Mouse (Mus musculus) C2C12 (cell line): ENCODE results near the gene Cpne4. TPM values are rescaled to one million over a fixed set of nuclear protein-coding genes. Genes with fewer than 3 reads are reported as not detected.

Experiments
- H3K27me3 ChIP-seq: one replicate; pipeline ENCODE4 v1.6.1; 2011; ENCODE audit not compliant: control insufficient read depth, insufficient read depth, insufficient read length
- H3K36me3 ChIP-seq: one replicate; pipeline ENCODE4 v1.6.1; 2011; ENCODE audit not compliant: control insufficient read depth, insufficient read depth
- H3K4me3 ChIP-seq: one replicate; pipeline ENCODE4 v1.5.1; 2011; ENCODE audit warnings: mild to moderate bottlenecking, control low read depth; ENCODE audit not compliant: poor library complexity, insufficient read depth, severe bottlenecking
- H3K79me2 ChIP-seq: one replicate; pipeline ENCODE4 v1.6.1; 2011; ENCODE audit not compliant: control insufficient read depth, insufficient read depth
- H3K79me3 ChIP-seq: one replicate; pipeline ENCODE4 v1.6.1; 2011; ENCODE audit warnings: low read depth, control low read depth
- H3ac ChIP-seq: one replicate; pipeline ENCODE3; 2011; ENCODE audit warnings: low read depth; ENCODE audit not compliant: control insufficient read depth, insufficient read length
- CEBPB ChIP-seq: IDR thresholded peaks from one replicate; pipeline ENCODE4 v1.6.1; 2011; ENCODE audit warnings: low read depth, mild to moderate bottlenecking, control low read depth, moderate library complexity
- CTCF ChIP-seq: IDR thresholded peaks from one replicate; pipeline ENCODE4 v1.5.1; 2011; ENCODE audit not compliant: control insufficient read depth, insufficient read depth, insufficient read length
- FOSL1 ChIP-seq: IDR thresholded peaks from one replicate; pipeline ENCODE4 v1.8.0; 2011; ENCODE audit warnings: mild to moderate bottlenecking, low read length; ENCODE audit not compliant: poor library complexity, insufficient read depth, severe bottlenecking
- MAX ChIP-seq: IDR thresholded peaks from one replicate; pipeline ENCODE4 v1.6.1; 2011; ENCODE audit warnings: mild to moderate bottlenecking, control low read depth
- MYOD1 ChIP-seq: IDR thresholded peaks from one replicate; pipeline ENCODE4 v1.6.1; 2011; ENCODE audit warnings: low read depth; ENCODE audit not compliant: control insufficient read depth, insufficient read length
- MYOG ChIP-seq: IDR thresholded peaks from one replicate; pipeline ENCODE4 v1.6.1; 2011; ENCODE audit not compliant: control insufficient read depth, insufficient read length; ENCODE audit errors: extremely low read depth
- USF1 ChIP-seq: IDR thresholded peaks from one replicate; pipeline ENCODE4 v1.6.1; 2011; ENCODE audit warnings: low read depth, mild to moderate bottlenecking, control low read depth, moderate library complexity
- long read RNA-seq, 2 experiments: library from polyadenylated mRNA; unstranded; transcript quantifications; one replicate each; pipeline ENCODE4 v2.0.0; 2019 to 2020
- polyA plus RNA-seq: library from polyadenylated mRNA; unstranded; fragments of >200 nt; fragmentation: generic; extraction: Trizol; gene quantifications from one replicate; pipeline ENCODE4 v1.2.1, GENCODE M21; 2012; ENCODE audit warnings: missing spikeins

Cpne4 gene
- polyA plus RNA-seq: not detected
- long read RNA-seq, experiment 1: 0 reads
- long read RNA-seq, experiment 2: 0 reads

DNA sequence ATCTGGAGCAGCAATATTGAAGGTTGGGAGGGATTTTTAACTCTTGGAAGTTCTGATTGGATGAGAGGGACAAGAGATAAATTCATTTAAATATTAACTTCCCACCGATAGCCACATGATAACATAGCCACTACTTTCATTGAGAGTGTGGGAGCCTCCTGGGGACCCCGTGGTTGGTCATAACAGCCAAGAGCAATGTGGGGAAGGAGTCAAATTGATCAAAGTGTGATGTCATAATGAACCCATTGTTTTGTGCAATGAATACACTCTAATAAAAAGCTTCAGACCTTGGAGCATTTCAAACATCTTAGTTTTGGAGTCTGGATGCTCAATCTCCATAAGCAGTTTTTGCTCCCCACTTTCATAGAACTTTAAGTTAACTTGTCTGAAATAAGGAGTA lies at the start of gene Cpne4:
Cpne4 (plus strand) TSS at position 301 of the 400 bp plus-strand sequence.
- no peak within 1 kb of the TSS for H3ac ChIP-seq
- H3K79me3 ChIP-seq: no peaks in the 10 kb centered on the region
- H3K79me2 ChIP-seq: no peaks in the 10 kb centered on the region
- no peak for TF ChIP-seq USF1
- H3K36me3 ChIP-seq: no peaks in the 10 kb centered on the region
- H3K4me3 ChIP-seq: no peak within 1 kb of the TSS
- H3K27me3 ChIP-seq: no peaks in the 10 kb centered on the region

DNA sequence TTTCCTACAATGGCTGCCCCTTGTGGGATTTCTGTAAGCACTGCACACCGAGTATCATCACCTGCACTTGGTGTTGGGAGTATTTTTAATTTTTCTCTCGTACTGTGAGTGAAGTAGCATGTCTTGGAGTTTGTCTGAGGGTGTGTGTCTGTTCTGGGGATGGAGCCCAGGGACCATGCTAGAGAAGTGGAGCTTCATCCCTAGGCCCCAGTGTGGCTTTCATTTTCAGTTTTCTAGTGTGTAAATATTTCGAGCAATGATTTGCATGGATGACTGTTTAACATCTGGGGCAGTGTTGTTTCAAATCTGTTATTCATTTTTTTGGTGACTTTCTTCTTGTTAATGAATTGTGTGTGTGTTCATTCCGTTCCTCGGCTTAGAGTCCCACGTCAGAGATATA lies 31.9 kb upstream of the Cpne4 start:
- no peak for TF ChIP-seq MYOD1
- no peak for TF ChIP-seq USF1
- no peak for TF ChIP-seq CEBPB
- no peak for TF ChIP-seq CTCF
- no peak for TF ChIP-seq FOSL1
- TF ChIP-seq MYOG: no peak
- no peak for TF ChIP-seq MAX
- Histone ChIP-seq H3K27me3 (no peaks in the 10 kb centered on the region), H3K79me3 (no peaks in the 10 kb centered on the region), H3K79me2 (no peaks in the 10 kb centered on the region), H3ac (no peak overlapping the region), H3K36me3 (no peaks in the 10 kb centered on the region), H3K4me3 (no peak overlapping the region)

DNA sequence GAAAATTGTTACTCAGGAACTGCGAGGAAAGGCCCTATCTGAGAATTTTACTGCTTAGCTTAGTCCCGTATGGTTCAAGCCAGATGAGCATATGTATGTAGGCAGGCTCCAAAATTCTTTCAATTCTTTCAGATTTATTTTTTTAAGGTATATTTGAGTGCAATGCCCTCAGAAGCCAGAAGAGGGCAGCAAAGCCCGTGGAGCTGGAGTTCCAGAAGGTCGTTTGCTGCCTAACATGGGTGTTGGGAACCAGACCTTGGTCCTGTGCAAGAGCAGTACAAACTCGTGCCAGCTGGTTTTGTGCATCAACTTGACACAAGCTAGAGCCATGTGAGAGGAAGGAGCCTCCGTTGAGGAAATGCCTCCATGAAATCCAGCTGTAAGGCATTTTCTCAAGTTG lies 11.6 kb upstream of the Cpne4 start:
- no peaks in the 10 kb centered on the region for H3K27me3 ChIP-seq
- H3K79me3 ChIP-seq: no peaks in the 10 kb centered on the region
- H3ac ChIP-seq: no peak overlapping the region
- H3K79me2 ChIP-seq: no peaks in the 10 kb centered on the region
- TF ChIP-seq USF1 (no peak), MYOD1 (no peak), CTCF (no peak), FOSL1 (no peak), MYOG (no peak), CEBPB (no peak), MAX (no peak)
- H3K4me3 ChIP-seq: no peak overlapping the region
- no peaks in the 10 kb centered on the region for H3K36me3 ChIP-seq

DNA sequence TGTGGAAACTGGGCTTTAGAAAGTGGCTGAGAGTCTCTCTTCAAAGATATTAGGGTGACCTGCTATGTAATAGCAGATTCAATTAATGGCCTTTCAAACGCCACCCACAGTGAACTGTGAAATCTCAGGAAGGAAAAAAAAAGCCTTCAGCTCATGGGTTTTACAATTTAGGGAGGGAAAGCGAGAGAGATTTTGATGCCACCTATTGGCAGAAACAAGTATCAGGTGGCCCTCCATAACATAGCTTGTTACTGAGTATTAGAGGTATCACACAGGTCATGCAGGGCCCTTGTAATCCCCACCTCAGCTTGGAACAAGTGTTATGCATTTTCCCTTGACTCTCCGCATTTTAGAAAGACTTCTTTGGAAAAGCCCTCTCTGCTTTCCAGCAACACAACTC lies 18.7 kb downstream of the Cpne4 start:
- TF ChIP-seq MYOG (no peak), CTCF (no peak), USF1 (no peak), CEBPB (no peak), MYOD1 (no peak), MAX (no peak), FOSL1 (no peak)
- no peaks in the 10 kb centered on the region for H3K27me3 ChIP-seq
- no peak overlapping the region for H3K4me3 ChIP-seq
- no peak overlapping the region for H3ac ChIP-seq
- H3K36me3 ChIP-seq: no peaks in the 10 kb centered on the region
- H3K79me3 ChIP-seq: no peaks in the 10 kb centered on the region
- no peaks in the 10 kb centered on the region for H3K79me2 ChIP-seq

DNA sequence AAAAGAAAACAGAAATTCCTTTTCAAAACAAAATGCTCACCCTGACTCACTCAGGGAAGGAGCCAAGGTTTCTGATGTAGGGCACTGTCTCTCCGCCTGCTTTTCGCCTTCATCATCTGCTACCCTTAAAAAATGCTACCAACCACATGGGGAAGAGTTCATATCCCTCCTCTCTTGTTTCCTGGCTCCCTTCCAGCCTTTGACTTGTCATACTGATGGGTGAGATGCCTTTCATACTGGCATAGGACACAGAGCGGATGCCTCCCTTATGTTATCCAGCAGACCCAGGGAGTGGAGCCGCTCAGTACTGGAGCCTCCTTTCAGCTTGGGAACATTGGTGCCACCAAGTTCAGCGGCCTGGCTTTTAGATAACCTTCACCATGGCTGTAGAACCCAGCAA lies 19.4 kb downstream of the Cpne4 start:
- no peak overlapping the region for H3K4me3 ChIP-seq
- H3K27me3 ChIP-seq: no peaks in the 10 kb centered on the region
- H3K79me3 ChIP-seq: no peaks in the 10 kb centered on the region
- no peak overlapping the region for H3ac ChIP-seq
- TF ChIP-seq MYOG: no peak
- no peak for TF ChIP-seq CTCF
- no peak for TF ChIP-seq MYOD1
- TF ChIP-seq FOSL1: no peak
- no peak for TF ChIP-seq MAX
- no peak for TF ChIP-seq CEBPB
- TF ChIP-seq USF1: no peak
- no peaks in the 10 kb centered on the region for H3K36me3 ChIP-seq
- no peaks in the 10 kb centered on the region for H3K79me2 ChIP-seq

DNA sequence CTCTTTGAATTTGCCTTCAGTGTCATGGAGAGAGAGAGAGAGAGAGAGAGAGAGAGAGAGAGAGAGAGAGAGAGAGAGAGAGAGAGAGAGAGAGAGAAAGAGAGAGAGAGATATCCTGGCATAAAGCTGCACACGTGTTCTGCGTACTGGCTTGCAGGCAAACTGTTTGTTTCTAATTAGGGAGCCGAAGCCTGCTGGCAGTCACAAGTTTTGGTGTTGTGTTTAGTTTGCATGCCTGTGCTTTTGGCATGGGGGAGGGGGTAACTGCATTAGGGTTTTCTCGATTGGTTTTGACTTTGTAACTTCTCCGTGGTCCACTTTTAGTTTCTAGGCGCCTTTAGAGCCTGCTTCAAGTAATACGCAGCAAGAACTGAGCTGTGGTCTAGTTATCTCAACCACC lies 20.0 kb downstream of the Cpne4 start:
- no peak overlapping the region for H3K4me3 ChIP-seq
- no peaks in the 10 kb centered on the region for H3K79me3 ChIP-seq
- no peaks in the 10 kb centered on the region for H3K36me3 ChIP-seq
- no peaks in the 10 kb centered on the region for H3K79me2 ChIP-seq
- no peaks in the 10 kb centered on the region for H3K27me3 ChIP-seq
- H3ac ChIP-seq: no peak overlapping the region
- TF ChIP-seq MYOD1 (no peak), USF1 (no peak), CEBPB (no peak), MYOG (no peak), MAX (no peak), FOSL1 (no peak), CTCF (no peak)
